Mouse (Mus musculus): ENCODE measurements around the gene Id1.

The Id1 gene

GRCm38 (mm10) chr2:152756474-152757393, 20.7 kb downstream of the Id1 start:
- no peak for DNase-seq

- DNase-seq: no peak
These were observed 21.4 kb downstream of the Id1 start for GRCm38 (mm10) chr2:152757478-152757877.

GRCm38 (mm10) chr2:152758351-152758750, 22.3 kb downstream of the Id1 start:
- no peak for DNase-seq

- DNase-seq: no peak
These were observed 27.3 kb downstream of the Id1 start for GRCm38 (mm10) chr2:152763310-152763709.

- no peak for DNase-seq
These were observed 28.4 kb downstream of the Id1 start for GRCm38 (mm10) chr2:152764172-152765044.

GRCm38 (mm10) chr2:152765045-152765674, 29.1 kb downstream of the Id1 start:
- no peak for DNase-seq

GRCm38 (mm10) chr2:152766387-152767123, 30.5 kb downstream of the Id1 start:
- peak; percentile 95 for DNase-seq

- peak; percentile 90 for DNase-seq
These were observed 31.7 kb downstream of the Id1 start for GRCm38 (mm10) chr2:152767618-152768271.

GRCm38 (mm10) chr2:152769677-152770076, 33.6 kb downstream of the Id1 start:
- DNase-seq: no peak

GRCm38 (mm10) chr2:152771571-152771970, 35.5 kb downstream of the Id1 start:
- peak; percentile 90 for DNase-seq

- no peak for DNase-seq
These were observed 36.2 kb downstream of the Id1 start for GRCm38 (mm10) chr2:152772231-152772630.

- DNase-seq: no peak
These were observed 39.3 kb downstream of the Id1 start for GRCm38 (mm10) chr2:152775357-152775756.

- no peak for DNase-seq
These were observed 40.0 kb downstream of the Id1 start for GRCm38 (mm10) chr2:152776019-152776418.

GRCm38 (mm10) chr2:152776435-152776834, 40.4 kb downstream of the Id1 start:
- DNase-seq: no peak

GRCm38 (mm10) chr2:152777081-152777480, 41.0 kb downstream of the Id1 start:
- DNase-seq: no peak

- no peak for DNase-seq
These were observed 44.4 kb downstream of the Id1 start for GRCm38 (mm10) chr2:152780466-152780865.

- no peak for DNase-seq
These were observed 45.1 kb downstream of the Id1 start for GRCm38 (mm10) chr2:152781031-152781711.

- DNase-seq: no peak
These were observed 46.6 kb downstream of the Id1 start for GRCm38 (mm10) chr2:152782656-152783055.

GRCm38 (mm10) chr2:152783241-152783640, 47.2 kb downstream of the Id1 start:
- DNase-seq: no peak

GRCm38 (mm10) chr2:152784640-152785039, 48.6 kb downstream of the Id1 start:
- DNase-seq: no peak
